Mouse (Mus musculus) embryonic facial prominence, embryonic 14.5 days (tissue): ENCODE measurements around the gene Gm10778. TPM values are rescaled to one million over a fixed set of nuclear protein-coding genes. Genes with fewer than 3 reads are reported as not detected.
A peak's percentile ranks its signal among the peaks of the same experiment; 100 is the strongest.
"Not testable (repeated sequence)": the region's sequence is repeated elsewhere in the genome, so short reads cannot be mapped to it uniquely, and the experiment has no call there.

Source experiments
- ATAC-seq: fragments of 200-750 bp; cut with Nextera tagmentation; 2 replicates; pipeline ENCODE4 v1.8.0; 2017; ENCODE audit warnings: low read depth, moderate number of reproducible peaks, moderate TSS enrichment
- DNase-seq: peaks from one replicate; pipeline ENCODE4 v3.0.0-alpha.2; 2015; ENCODE audit warnings: low spot score
- H3K27ac ChIP-seq: fragments of 300-500 bp; sonication (generic); replicated peaks from 2 replicates; pipeline ENCODE4 v1.5.1; 2014; ENCODE audit warnings: low read depth, mild to moderate bottlenecking, low read length, moderate library complexity
- H3K27me3 ChIP-seq: fragments of 300-500 bp; sonication (generic); replicated peaks from 2 replicates; pipeline ENCODE4 v1.6.1; 2014; ENCODE audit warnings: low read length; ENCODE audit not compliant: control insufficient read depth, insufficient read depth
- H3K36me3 ChIP-seq: fragments of 300-500 bp; sonication (generic); 2 replicates; pipeline ENCODE4 v1.6.1; 2014; ENCODE audit warnings: low read length, mixed read lengths; ENCODE audit not compliant: control insufficient read depth, insufficient read depth
- H3K4me1 ChIP-seq: fragments of 300-500 bp; sonication (generic); 2 replicates; pipeline ENCODE4 v1.6.1; 2014; ENCODE audit warnings: antibody characterized with exemption, low read length; ENCODE audit not compliant: control insufficient read depth, insufficient read depth
- H3K4me2 ChIP-seq: fragments of 300-500 bp; sonication (generic); 2 replicates; pipeline ENCODE4 v1.6.1; 2014; ENCODE audit warnings: low read depth, mild to moderate bottlenecking, low read length, moderate library complexity, mixed read lengths
- H3K4me3 ChIP-seq: fragments of 300-500 bp; sonication (generic); 2 replicates; pipeline ENCODE4 v1.5.1; 2014; ENCODE audit warnings: low read depth, mild to moderate bottlenecking, low read length
- H3K9ac ChIP-seq: fragments of 300-500 bp; sonication (generic); 2 replicates; pipeline ENCODE4 v1.6.1; 2014; ENCODE audit warnings: low read depth, mild to moderate bottlenecking, low read length, moderate library complexity, mixed read lengths
- H3K9me3 ChIP-seq: fragments of 300-500 bp; sonication (generic); 2 replicates; pipeline ENCODE4 v1.6.1; 2016; ENCODE audit warnings: low read length; ENCODE audit not compliant: control insufficient read depth
- WGBS: fragments of 180-500 bp; shearing (Covaris S2); extraction: QIAGEN DNeasy Blood & Tissue Kit; methylation state at CpG from one replicate; pipeline ENCODE4 v1.1.7; 2014; 5-methylcytosine and 5-hydroxymethylcytosine counted together
- polyA plus RNA-seq: library from polyadenylated mRNA; unstranded; fragments of >200 nt; fragmentation: Nextera tagmentation; extraction: Ambion mirVana; gene quantifications from 2 replicates; pipeline ENCODE4 v1.2.1, GENCODE M21; 2014

Gene Gm10778
- polyA plus RNA-seq, 1 experiment from 2014 or later, result 3.3 TPM

- H3K36me3 ChIP-seq, result no peaks in the 10 kb centered on the region
- no peaks in the 10 kb centered on the region for H3K27me3 ChIP-seq
- no peaks in the 10 kb centered on the region for H3K9me3 ChIP-seq
- H3K9ac ChIP-seq, result no peak overlapping the region
- H3K4me1 ChIP-seq, result peaks cover 16% of the 10 kb centered on the region; the same call in 1 of the 2 replicates
- no peak overlapping the region for H3K4me3 ChIP-seq
- 82% methylated on average over 7 of the region's 7 CpGs for WGBS
- H3K27ac ChIP-seq, result no peak overlapping the region
- no peak for DNase-seq
- ATAC-seq, result no peak
- H3K4me2 ChIP-seq, result no peak overlapping the region
Observed at GRCm38 (mm10) chr10:81646015-81646555, 2.8 kb upstream of the Gm10778 start.

- no peaks in the 10 kb centered on the region for H3K4me1 ChIP-seq
- DNase-seq (no peak), ATAC-seq (no peak)
- no peaks in the 10 kb centered on the region for H3K27me3 ChIP-seq
- H3K4me2 ChIP-seq, result no peak overlapping the region
- H3K27ac ChIP-seq, result no peak overlapping the region
- no peak overlapping the region for H3K9ac ChIP-seq
- no peak overlapping the region for H3K4me3 ChIP-seq
- 92% methylated on average over 10 of the region's 10 CpGs for WGBS
- peaks cover 48% of the 10 kb centered on the region for H3K36me3 ChIP-seq
- H3K9me3 ChIP-seq, result peaks cover 68% of the 10 kb centered on the region
Observed at GRCm38 (mm10) chr10:81655178-81655577, 6.3 kb downstream of the Gm10778 start.

GRCm38 (mm10) chr10:81656174-81656573 is 7.3 kb downstream of the Gm10778 start:
- no peak for DNase-seq
- H3K9me3 ChIP-seq, result peaks cover 73% of the 10 kb centered on the region
- no peak overlapping the region for H3K4me3 ChIP-seq
- no peak overlapping the region for H3K27ac ChIP-seq
- ATAC-seq, result no peak
- 98% methylated on average over 2 of the region's 2 CpGs for WGBS
- H3K4me2 ChIP-seq, result no peak overlapping the region
- H3K4me1 ChIP-seq, result no peaks in the 10 kb centered on the region
- no peaks in the 10 kb centered on the region for H3K27me3 ChIP-seq
- peaks cover 52% of the 10 kb centered on the region for H3K36me3 ChIP-seq
- H3K9ac ChIP-seq, result no peak overlapping the region

GRCm38 (mm10) chr10:81687114-81687513 is 38.3 kb downstream of the Gm10778 start:
- WGBS, result no CpG with 5 or more reads among the region's 18 CpGs
- H3K27me3 ChIP-seq, DNase-seq, H3K4me3 ChIP-seq, H3K27ac ChIP-seq, H3K4me2 ChIP-seq, H3K4me1 ChIP-seq, H3K36me3 ChIP-seq, H3K9ac ChIP-seq, H3K9me3 ChIP-seq, ATAC-seq: not testable (repeated sequence)

- not testable (repeated sequence) for H3K36me3 ChIP-seq, H3K9me3 ChIP-seq, H3K4me1 ChIP-seq, DNase-seq, H3K4me2 ChIP-seq, H3K27ac ChIP-seq, H3K4me3 ChIP-seq, H3K27me3 ChIP-seq, H3K9ac ChIP-seq
- WGBS, result no CpG with 5 or more reads among the region's 46 CpGs
- peak; percentile 100 for ATAC-seq
Observed at GRCm38 (mm10) chr10:81704531-81705301, 55.9 kb downstream of the Gm10778 start, which contains the start of gene Zfp433. TSS of gene Zfp433 (plus strand) at chr10:81704825.

Other genes with a start within 250 kb of the Gm10778 start
- gene Nfic, start 193.4 kb upstream of the Gm10778 start, polyA plus RNA-seq, result 100.0 and 103 TPM in 2 replicates
- gene Celf5, start 166.3 kb upstream of the Gm10778 start, polyA plus RNA-seq, result 1.4 and 1.9 TPM in 2 replicates
- 64.7 and 82.4 TPM in 2 replicates for gene Ncln, start 152.7 kb upstream of the Gm10778 start, polyA plus RNA-seq
- gene S1pr4, start 148.9 kb upstream of the Gm10778 start, polyA plus RNA-seq, result 0.65 and 0.73 TPM in 2 replicates
- gene Gna15, start 124.8 kb upstream of the Gm10778 start, polyA plus RNA-seq, result 3.1 and 4.5 TPM in 2 replicates
- 87.7 and 88.4 TPM in 2 replicates for gene Gna11, start 103.9 kb upstream of the Gm10778 start, polyA plus RNA-seq
- 387 and 412 TPM in 2 replicates for gene Aes, start 89.6 kb upstream of the Gm10778 start, polyA plus RNA-seq
- 30.2 and 39.4 TPM in 2 replicates for gene Tle2, start 74.5 kb upstream of the Gm10778 start, polyA plus RNA-seq
- gene Tle6, start 48.0 kb upstream of the Gm10778 start, polyA plus RNA-seq, result 17.1 and 17.8 TPM in 2 replicates
- 0.20 and 0.61 TPM in 2 replicates for gene BC025920, start 42.8 kb upstream of the Gm10778 start, polyA plus RNA-seq
- 24.4 and 29.0 TPM in 2 replicates for gene Sirt6, start 21.3 kb upstream of the Gm10778 start, polyA plus RNA-seq
- gene Ankrd24, start 20.5 kb upstream of the Gm10778 start, polyA plus RNA-seq, result 7.2 and 7.3 TPM in 2 replicates
- 13.1 and 16.2 TPM in 2 replicates for gene Zfp433, start 55.8 kb downstream of the Gm10778 start, polyA plus RNA-seq
- gene Gm3055, start 122.1 kb downstream of the Gm10778 start, polyA plus RNA-seq, result 9.9 and 10.2 TPM in 2 replicates
- 2.1 and 2.8 TPM in 2 replicates for gene Gm4767, start 163.1 kb downstream of the Gm10778 start, polyA plus RNA-seq
- 9.0 and 11.0 TPM in 2 replicates for gene Gm32687, start 214.9 kb downstream of the Gm10778 start, polyA plus RNA-seq